Comparison of ENCODE assay signal across 8 mouse cellular contexts in the genomic region with DNA sequence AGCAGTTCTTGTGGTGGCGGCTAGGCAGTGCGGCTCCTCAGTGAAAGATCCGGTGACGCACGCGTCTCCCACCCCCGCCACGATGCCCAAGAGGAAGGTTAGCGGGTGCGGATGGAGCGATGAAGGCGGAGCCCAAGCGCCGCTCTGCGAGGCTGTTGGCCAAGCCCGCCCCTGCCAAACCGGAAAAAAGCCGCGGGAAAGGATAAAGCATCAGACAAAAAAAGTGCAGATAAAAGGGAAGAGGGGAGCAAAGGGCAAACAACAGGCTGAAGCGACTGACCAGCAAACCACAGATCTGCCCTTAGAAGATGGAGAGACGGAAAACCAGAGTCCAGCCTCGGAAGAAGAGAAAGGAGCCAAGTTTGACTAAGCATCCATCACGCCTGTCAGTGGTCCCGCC. TPM values are rescaled to one million over a fixed set of nuclear protein-coding genes. Genes with fewer than 3 reads are reported as not detected.
DNase-seq lines count a peak whose midpoint lies in the region; ATAC-seq and TF ChIP-seq lines count a peak whose summit lies in the region.

No protein-coding gene starts in this region.

- H3K4me2 ChIP-seq in heart, embryonic 12.5 days = peak overlapping the region; percentile 65
- peak overlapping the region; percentile 60 for H3K4me2 ChIP-seq in neural tube, embryonic 13.5 days

- H3K4me1 ChIP-seq in heart, embryonic 12.5 days (replicated peaks) = no peaks in the 10 kb centered on the region
- no peaks in the 10 kb centered on the region for H3K4me1 ChIP-seq in kidney, adult 2 months (ENCODE audit: control insufficient read depth, insufficient read depth, low read length)
- peaks cover 2% of the 10 kb centered on the region; the same call in 1 of the 2 replicates for H3K4me1 ChIP-seq in lung, adult 2 months (ENCODE audit: control insufficient read depth, insufficient read depth, low read length)
- H3K4me1 ChIP-seq in neural tube, embryonic 13.5 days (replicated peaks) = 0 out of 2 replicates have a peak, but pooled peaks cover 6% of the 10 kb centered on the region

- 4% methylated on average over 24 of the region's 24 CpGs for WGBS in heart, embryonic 12.5 days
- WGBS in kidney, adult 2 months = 2% methylated on average over 24 of the region's 24 CpGs
- WGBS in lung, adult 2 months = under 1% methylated on average over 24 of the region's 24 CpGs
- 4% methylated on average over 24 of the region's 24 CpGs for WGBS in neural tube, embryonic 13.5 days

- DNase-seq in right cerebral cortex, postnatal 4 days = peak; percentile 22
- no peak for DNase-seq in right cerebral cortex, postnatal 36 days (ENCODE audit: low spot score in 2 of 2)
- peak; percentile 75 for DNase-seq in embryo, embryonic 10 days (ENCODE audit: low spot score)
- peak; percentile 76 for DNase-seq in kidney, adult 2 months
- DNase-seq in lung, adult 2 months = peak; percentile 12
- no peak for DNase-seq in layer of hippocampus, adult 9-11 months

- H3K36me3 ChIP-seq in heart, embryonic 12.5 days = no peaks in the 10 kb centered on the region
- no peaks in the 10 kb centered on the region for H3K36me3 ChIP-seq in kidney, adult 2 months (ENCODE audit: control insufficient read depth, insufficient read depth, low read length)
- H3K36me3 ChIP-seq in neural tube, embryonic 13.5 days = no peaks in the 10 kb centered on the region

- H3K4me3 ChIP-seq in heart, embryonic 12.5 days = peak overlapping the region; percentile 37
- H3K4me3 ChIP-seq in kidney, adult 2 months (ENCODE audit: insufficient read depth, low read depth, low read length) = no peak overlapping the region
- H3K4me3 ChIP-seq in lung, adult 2 months (replicated peaks; ENCODE audit: extremely low read depth, low read depth, low read length) = peak overlapping the region; percentile 13
- H3K4me3 ChIP-seq in neural tube, embryonic 13.5 days = peak overlapping the region; percentile 35

- no peak overlapping the region for H3K9ac ChIP-seq in heart, embryonic 12.5 days
- H3K9ac ChIP-seq in neural tube, embryonic 13.5 days = peak overlapping the region; percentile 38

- peaks cover 21% of the 10 kb centered on the region for H3K27me3 ChIP-seq in heart, embryonic 12.5 days (replicated peaks)
- H3K27me3 ChIP-seq in kidney, adult 2 months (replicated peaks; ENCODE audit: control insufficient read depth, insufficient read depth, low read length) = no peaks in the 10 kb centered on the region
- H3K27me3 ChIP-seq in neural tube, embryonic 13.5 days = 0 out of 2 replicates have a peak, but pooled peaks cover 6% of the 10 kb centered on the region

- TF ChIP-seq POLR2A in kidney, adult 2 months (IDR thresholded peaks at IDR 0.05; ENCODE audit: low read depth, low read length) = no peak
- TF ChIP-seq POLR2A in lung, adult 2 months (IDR thresholded peaks at IDR 0.05; ENCODE audit: borderline replicate concordance, extremely low read depth, low read depth, low read length) = no peak

- H3K9me3 ChIP-seq in heart, embryonic 12.5 days (replicated peaks) = no peaks in the 10 kb centered on the region
- no peaks in the 10 kb centered on the region for H3K9me3 ChIP-seq in neural tube, embryonic 13.5 days

- H3K27ac ChIP-seq in heart, embryonic 12.5 days (ENCODE audit: poor library complexity, severe bottlenecking) = no peak overlapping the region
- H3K27ac ChIP-seq in kidney, adult 2 months (ENCODE audit: insufficient read depth, low read depth, low read length) = no peak overlapping the region
- H3K27ac ChIP-seq in neural tube, embryonic 13.5 days (replicated peaks) = no peak overlapping the region

- ATAC-seq in heart, embryonic 12.5 days (ENCODE audit: insufficient number of reproducible peaks, low FRiP score) = no peak
- ATAC-seq in neural tube, embryonic 13.5 days (ENCODE audit: low read depth) = no peak

- TF ChIP-seq CTCF in kidney, adult 2 months (conservative IDR thresholded peaks at IDR 0.05; ENCODE audit: insufficient read depth, insufficient read length, low read depth, low read length) = no peak
- no peak for TF ChIP-seq CTCF in lung, adult 2 months (IDR thresholded peaks at IDR 0.05; ENCODE audit: insufficient read depth, low read length)

RNA-seq across cellular contexts. Expression of gene BC051142, which starts 6.3 kb away (rescaled TPM):
- not detected in 2 replicates for polyA plus RNA-seq in heart, embryonic 12.5 days (2016; fragmentation: Nextera tagmentation; extraction: Ambion mirVana)
- polyA plus RNA-seq in kidney, adult 2 months (2012; rRNA removed) = 0.22 and 1.3 TPM in 2 replicates
- 0.49 and 0.75 TPM in 2 replicates for polyA plus RNA-seq in lung, adult 2 months (2012; rRNA removed)
- polyA plus RNA-seq in neural tube, embryonic 13.5 days (2015; fragmentation: Nextera tagmentation; extraction: Ambion mirVana) = 2.7 and 2.8 TPM in 2 replicates

RNA-seq across cellular contexts. Expression of gene Btnl1, which starts 15.4 kb away (rescaled TPM):
- polyA plus RNA-seq in heart, embryonic 12.5 days (2016; fragmentation: Nextera tagmentation; extraction: Ambion mirVana) = not detected in 2 replicates
- not detected in 2 replicates for polyA plus RNA-seq in kidney, adult 2 months (2012; rRNA removed)
- 0.06 and 0.07 TPM in 2 replicates for polyA plus RNA-seq in lung, adult 2 months (2012; rRNA removed)
- not detected in 2 replicates for polyA plus RNA-seq in neural tube, embryonic 13.5 days (2015; fragmentation: Nextera tagmentation; extraction: Ambion mirVana)

RNA-seq across cellular contexts. Expression of gene Btnl2, which starts 37.7 kb away (rescaled TPM):
- polyA plus RNA-seq in heart, embryonic 12.5 days (2016; fragmentation: Nextera tagmentation; extraction: Ambion mirVana) = 0.09 TPM in 1 of 2 replicates, not detected in the other
- polyA plus RNA-seq in kidney, adult 2 months (2012; rRNA removed) = 0.03 and 0.11 TPM in 2 replicates
- 0.37 and 0.78 TPM in 2 replicates for polyA plus RNA-seq in lung, adult 2 months (2012; rRNA removed)
- polyA plus RNA-seq in neural tube, embryonic 13.5 days (2015; fragmentation: Nextera tagmentation; extraction: Ambion mirVana) = not detected in 2 replicates

Comparison
In these comparisons a context has a peak if more than half of its experiments do, and no peak if none do; other contexts are left out.
1. DNase-seq: peak in right cerebral cortex, postnatal 4 days (single experiment), embryo, embryonic 10 days (single experiment), kidney, adult 2 months (single experiment) and lung, adult 2 months (single experiment); none in right cerebral cortex, postnatal 36 days (0 of 2) and layer of hippocampus, adult 9-11 months (single experiment).